Mouse (Mus musculus) embryonic facial prominence, embryonic 13.5 days (tissue): ENCODE measurements around the gene Pex1. TPM values are rescaled to one million over a fixed set of nuclear protein-coding genes. Genes with fewer than 3 reads are reported as not detected.
"Not testable (repeated sequence)": the region's sequence is repeated elsewhere in the genome, so short reads cannot be mapped to it uniquely, and the experiment has no call there.

Source experiments
- ATAC-seq: fragments of 200-750 bp; cut with Nextera tagmentation; 2 replicates; pipeline ENCODE4 v1.8.0; 2017; ENCODE audit warnings: low read depth; ENCODE audit not compliant: insufficient number of reproducible peaks, insufficient read depth, low FRiP score, low TSS enrichment
- H3K27ac ChIP-seq: fragments of 300-500 bp; sonication (generic); 2 replicates; pipeline ENCODE4 v1.5.1; 2015; ENCODE audit warnings: moderate library complexity, mild to moderate bottlenecking, inconsistent platforms
- H3K27me3 ChIP-seq: fragments of 300-500 bp; sonication (generic); 2 replicates; pipeline ENCODE4 v1.6.1; 2015; ENCODE audit warnings: mild to moderate bottlenecking, inconsistent platforms
- H3K36me3 ChIP-seq: fragments of 300-500 bp; sonication (generic); 2 replicates; pipeline ENCODE4 v1.6.1; 2015; ENCODE audit warnings: mild to moderate bottlenecking, inconsistent platforms
- H3K4me1 ChIP-seq: fragments of 300-500 bp; sonication (generic); 2 replicates; pipeline ENCODE4 v1.6.1; 2015; ENCODE audit warnings: inconsistent platforms
- H3K4me2 ChIP-seq: fragments of 300-500 bp; sonication (generic); 2 replicates; pipeline ENCODE4 v1.6.1; 2015; ENCODE audit warnings: moderate library complexity, mild to moderate bottlenecking, inconsistent platforms
- H3K4me3 ChIP-seq: fragments of 300-500 bp; sonication (generic); 2 replicates; pipeline ENCODE4 v1.5.1; 2015; ENCODE audit warnings: mild to moderate bottlenecking, inconsistent platforms
- H3K9ac ChIP-seq: fragments of 300-500 bp; sonication (generic); 2 replicates; pipeline ENCODE4 v1.6.1; 2015; ENCODE audit warnings: mild to moderate bottlenecking, inconsistent platforms
- H3K9me3 ChIP-seq: fragments of 300-500 bp; sonication (generic); 2 replicates; pipeline ENCODE4 v1.6.1; 2016; ENCODE audit warnings: inconsistent platforms
- WGBS: fragments of 180-500 bp; shearing (Covaris S2); methylation state at CpG from one replicate; pipeline ENCODE4 v1.1.7; 2015; ENCODE audit warnings: mixed read lengths; 5-methylcytosine and 5-hydroxymethylcytosine counted together
- polyA plus RNA-seq: library from polyadenylated mRNA; unstranded; fragments of >200 nt; fragmentation: Nextera tagmentation; extraction: Ambion mirVana; gene quantifications from 2 replicates; pipeline ENCODE4 v1.2.1, GENCODE M21; 2015

Gene Pex1
- polyA plus RNA-seq, 1 experiment from 2014 or later: 24.2 TPM

GRCm38 (mm10) chr5:3645326-3645725, 49.5 kb downstream of the Pex1 start:
- WGBS: 53% methylated on average over 6 of the region's 6 CpGs
- peaks cover 34% of the 10 kb centered on the region for H3K36me3 ChIP-seq
- H3K27ac ChIP-seq: no peak overlapping the region
- H3K4me3 ChIP-seq: 0 out of 2 replicates have a peak overlapping the region, but pooled peaks have one; percentile 10
- ATAC-seq: no peak
- H3K27me3 ChIP-seq: no peaks in the 10 kb centered on the region
- 0 out of 2 replicates have a peak overlapping the region, but pooled peaks have one; percentile 52 for H3K9ac ChIP-seq
- H3K4me2 ChIP-seq: peak overlapping the region; percentile 65
- H3K4me1 ChIP-seq: peaks cover 10% of the 10 kb centered on the region
- H3K9me3 ChIP-seq: no peaks in the 10 kb centered on the region

DNA sequence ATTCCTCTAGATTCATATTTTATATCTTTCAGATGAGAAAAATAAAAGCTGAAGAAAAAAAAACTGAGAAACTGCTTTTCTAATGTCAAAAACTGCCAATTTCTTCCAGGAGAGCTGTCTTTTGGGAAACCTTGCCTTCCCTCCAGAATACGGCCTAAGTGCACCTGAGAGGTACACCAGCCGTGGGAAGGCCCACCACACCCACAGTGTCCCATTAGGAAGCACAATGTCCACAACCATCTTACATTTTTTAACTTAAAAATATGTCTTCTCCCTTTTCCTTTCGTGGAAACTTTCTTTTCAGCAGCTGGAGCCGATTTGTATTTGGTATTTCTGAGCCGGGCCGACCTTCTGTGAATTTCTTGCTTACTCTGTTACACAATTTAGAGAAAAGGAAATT, 50.7 kb downstream of the Pex1 start:
- Histone ChIP-seq H3K4me1 (peaks cover 10% of the 10 kb centered on the region), H3K27ac (peak overlapping the region; percentile 93; the same call in 1 of the 2 replicates), H3K4me2 (peak overlapping the region; percentile 65), H3K27me3 (no peaks in the 10 kb centered on the region), H3K36me3 (peaks cover 25% of the 10 kb centered on the region), H3K9me3 (no peaks in the 10 kb centered on the region), H3K4me3 (peak overlapping the region; percentile 94), H3K9ac (peak overlapping the region; percentile 89)
- ATAC-seq: no peak
- 20% methylated on average over 6 of the region's 6 CpGs for WGBS

GRCm38 (mm10) chr5:3646991-3647707, 51.3 kb downstream of the Pex1 start:
- WGBS: under 1% methylated on average over 60 of the region's 60 CpGs
- H3K9me3 ChIP-seq: no peaks in the 10 kb centered on the region

GRCm38 (mm10) chr5:3647708-3648121, 51.8 kb downstream of the Pex1 start:
- H3K4me1 ChIP-seq: peaks cover 10% of the 10 kb centered on the region
- H3K4me2 ChIP-seq: peak overlapping the region; percentile 65
- no peaks in the 10 kb centered on the region for H3K27me3 ChIP-seq
- WGBS: under 1% methylated on average over 30 of the region's 46 CpGs
- ATAC-seq: peak; percentile 91
- peaks cover 15% of the 10 kb centered on the region for H3K36me3 ChIP-seq
- H3K27ac ChIP-seq: peak overlapping the region; percentile 93
- no peaks in the 10 kb centered on the region for H3K9me3 ChIP-seq
- H3K9ac ChIP-seq: peak overlapping the region; percentile 89
- peak overlapping the region; percentile 94 for H3K4me3 ChIP-seq

More at GRCm38 (mm10) chr5:3646991-3647707, 51.3 kb downstream of the Pex1 start:
- Histone ChIP-seq H3K27ac (peak overlapping the region; percentile 93), H3K36me3 (peaks cover 18% of the 10 kb centered on the region), H3K27me3 (no peaks in the 10 kb centered on the region), H3K4me2 (peak overlapping the region; percentile 65), H3K9ac (peak overlapping the region; percentile 89), H3K4me1 (peaks cover 10% of the 10 kb centered on the region), H3K4me3 (peak overlapping the region; percentile 94)
- ATAC-seq: peak; percentile 79

GRCm38 (mm10) chr5:3648206-3648848, 52.5 kb downstream of the Pex1 start:
- peaks cover 12% of the 10 kb centered on the region for H3K36me3 ChIP-seq
- H3K9ac ChIP-seq: no peak overlapping the region
- WGBS: 49% methylated on average over 4 of the region's 4 CpGs
- peak overlapping the region; percentile 65 for H3K4me2 ChIP-seq
- H3K4me1 ChIP-seq: peaks cover 10% of the 10 kb centered on the region
- no peaks in the 10 kb centered on the region for H3K27me3 ChIP-seq
- peak overlapping the region; percentile 94 for H3K4me3 ChIP-seq
- H3K27ac ChIP-seq: no peak overlapping the region
- no peak for ATAC-seq
- H3K9me3 ChIP-seq: no peaks in the 10 kb centered on the region

DNA sequence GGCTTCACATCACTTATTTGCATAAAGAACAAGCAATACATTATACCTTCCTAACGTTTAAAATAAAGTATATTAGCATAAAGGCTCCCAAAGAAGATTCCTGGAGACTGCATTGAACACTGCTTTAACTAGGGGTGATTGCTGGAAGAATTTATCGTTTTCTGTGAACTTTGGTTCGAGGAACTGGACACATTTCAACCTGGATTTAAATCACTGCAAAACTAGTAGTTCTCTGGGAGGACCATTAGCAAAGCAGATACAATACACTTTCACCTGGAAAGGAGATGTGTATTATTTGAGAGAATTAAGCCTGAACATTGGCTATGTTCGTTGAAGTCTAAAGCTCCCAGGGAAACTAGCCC, 53.0 kb downstream of the Pex1 start:
- Histone ChIP-seq H3K4me3 (no peak overlapping the region), H3K36me3 (peaks cover 9% of the 10 kb centered on the region), H3K9me3 (no peaks in the 10 kb centered on the region), H3K27ac (no peak overlapping the region), H3K27me3 (no peaks in the 10 kb centered on the region), H3K4me1 (peaks cover 10% of the 10 kb centered on the region), H3K9ac (no peak overlapping the region), H3K4me2 (no peak overlapping the region)
- 70% methylated on average over 4 of the region's 4 CpGs for WGBS
- no peak for ATAC-seq

- no peaks in the 10 kb centered on the region for H3K9me3 ChIP-seq
- H3K4me2 ChIP-seq: no peak within 1 kb of the TSS
- WGBS: 82% methylated on average over 6 of the region's 6 CpGs
- H3K4me1 ChIP-seq: peaks cover 3% of the 10 kb centered on the region; the same call in 1 of the 2 replicates
- ATAC-seq: no peak
- no peaks in the 10 kb centered on the region for H3K27me3 ChIP-seq
- H3K36me3 ChIP-seq: no peaks in the 10 kb centered on the region
- no peak within 1 kb of the TSS for H3K27ac ChIP-seq
- H3K9ac ChIP-seq: no peak within 1 kb of the TSS
- no peak within 1 kb of the TSS for H3K4me3 ChIP-seq
These were observed 55.0 kb downstream of the Pex1 start, which contains the start of gene Tmbim7 for GRCm38 (mm10) chr5:3650881-3651280. Tmbim7 (plus strand) TSS chr5:3651181.

DNA sequence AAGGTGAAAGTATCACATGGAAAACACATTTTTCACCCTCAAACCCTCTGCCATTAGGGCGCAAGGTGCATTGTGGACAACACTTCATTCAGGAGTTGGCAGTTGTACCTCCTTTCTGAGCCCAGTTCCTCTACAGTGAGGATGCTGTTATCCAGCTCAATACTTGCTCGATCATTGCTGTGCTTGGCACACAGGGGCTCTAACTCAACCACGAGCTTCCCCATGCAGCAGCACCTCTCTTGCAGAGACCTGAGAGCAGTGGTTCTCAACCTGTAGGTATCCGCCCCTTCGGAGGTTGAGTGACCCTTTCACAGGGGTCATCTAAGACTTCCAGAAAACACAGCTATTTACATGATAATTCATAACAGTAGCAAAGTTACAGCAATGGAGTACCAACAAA, 55.8 kb downstream of the Pex1 start:
- Histone ChIP-seq H3K4me3 (no peak overlapping the region), H3K4me1 (peaks cover under 1% of the 10 kb centered on the region; the same call in 1 of the 2 replicates), H3K9me3 (no peaks in the 10 kb centered on the region), H3K27me3 (no peaks in the 10 kb centered on the region), H3K9ac (no peak overlapping the region), H3K36me3 (no peaks in the 10 kb centered on the region), H3K27ac (no peak overlapping the region), H3K4me2 (no peak overlapping the region)
- 84% methylated on average over 5 of the region's 5 CpGs for WGBS
- no peak for ATAC-seq

DNA sequence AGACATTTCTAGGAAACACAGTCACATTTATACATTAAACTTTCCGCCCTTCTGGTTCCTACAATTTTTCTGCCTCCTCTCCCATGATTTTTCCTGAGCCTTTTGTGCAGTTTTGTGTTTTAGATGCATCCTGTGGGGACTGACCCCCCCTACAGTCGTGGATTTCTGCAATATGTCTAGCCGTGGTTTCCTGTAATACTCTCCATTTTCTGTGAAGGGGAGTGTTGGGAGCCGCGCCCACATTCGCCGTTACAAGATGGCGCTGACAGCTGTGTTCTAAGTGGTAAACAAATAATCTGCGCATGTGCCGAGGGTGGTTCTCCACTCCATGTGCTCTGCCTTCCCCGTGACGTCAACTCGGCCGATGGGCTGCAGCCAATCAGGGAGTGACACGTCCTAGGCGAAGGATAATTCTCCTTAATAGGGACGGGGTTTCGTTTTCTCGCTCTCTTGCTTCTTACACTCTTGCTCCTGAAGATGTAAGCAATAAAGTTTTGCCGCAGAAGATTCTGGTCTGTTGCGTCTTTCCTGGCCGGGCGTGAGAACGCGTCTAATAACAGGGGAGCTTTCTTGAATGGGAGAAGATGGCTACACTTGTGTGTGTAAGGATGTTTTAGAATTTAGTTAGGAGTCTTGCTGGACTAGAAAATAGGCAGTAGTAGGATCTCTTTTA, 57.2 kb downstream of the Pex1 start:
- H3K4me2 ChIP-seq, H3K9me3 ChIP-seq, H3K27ac ChIP-seq, H3K9ac ChIP-seq, H3K36me3 ChIP-seq, ATAC-seq, H3K4me1 ChIP-seq, H3K4me3 ChIP-seq, H3K27me3 ChIP-seq: not testable (repeated sequence)
- WGBS: 92% methylated on average over 16 of the region's 25 CpGs

- Histone ChIP-seq H3K4me2 (no peak overlapping the region), H3K9ac (no peak overlapping the region), H3K4me1 (no peaks in the 10 kb centered on the region), H3K9me3 (no peaks in the 10 kb centered on the region), H3K4me3 (no peak overlapping the region), H3K27me3 (no peaks in the 10 kb centered on the region), H3K27ac (no peak overlapping the region), H3K36me3 (no peaks in the 10 kb centered on the region)
- ATAC-seq: no peak
- WGBS: 93% methylated on average over 4 of the region's 4 CpGs
These were observed 57.9 kb downstream of the Pex1 start for GRCm38 (mm10) chr5:3653801-3654200.

DNA sequence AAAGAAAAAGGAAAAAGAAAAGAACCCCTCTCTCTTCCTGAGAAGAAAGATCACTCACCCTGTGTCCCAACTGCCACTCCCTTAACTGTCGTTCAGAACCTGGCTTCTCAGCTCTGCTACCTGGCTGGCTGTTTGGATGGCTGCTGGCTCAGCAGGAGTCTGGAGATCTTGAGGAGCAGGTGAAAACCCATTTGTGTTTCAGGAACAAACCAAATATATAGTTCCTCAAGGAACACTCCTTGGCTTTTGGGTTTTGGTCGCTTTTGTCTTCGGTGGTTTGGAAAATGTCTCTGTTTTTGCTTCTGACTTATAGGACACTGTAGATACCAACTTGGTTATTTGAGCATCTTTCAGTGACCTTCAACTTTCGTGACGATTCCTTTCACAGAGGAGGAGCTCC, 61.2 kb downstream of the Pex1 start, which contains the start of gene Gatad1:
TSS of gene Gatad1 (minus strand) at position 101 of the 400 bp plus-strand sequence.
- H3K4me3 ChIP-seq: no peak within 1 kb of the TSS
- H3K4me1 ChIP-seq: no peaks in the 10 kb centered on the region
- H3K27ac ChIP-seq: no peak within 1 kb of the TSS
- WGBS: 73% methylated on average over 5 of the region's 5 CpGs
- H3K9ac ChIP-seq: no peak within 1 kb of the TSS
- H3K27me3 ChIP-seq: no peaks in the 10 kb centered on the region
- ATAC-seq: no peak
- no peaks in the 10 kb centered on the region for H3K36me3 ChIP-seq
- H3K4me2 ChIP-seq: no peak within 1 kb of the TSS
- no peaks in the 10 kb centered on the region for H3K9me3 ChIP-seq
